Mouse (Mus musculus): ENCODE measurements around the gene Prom1.

Gene Prom1

DNA sequence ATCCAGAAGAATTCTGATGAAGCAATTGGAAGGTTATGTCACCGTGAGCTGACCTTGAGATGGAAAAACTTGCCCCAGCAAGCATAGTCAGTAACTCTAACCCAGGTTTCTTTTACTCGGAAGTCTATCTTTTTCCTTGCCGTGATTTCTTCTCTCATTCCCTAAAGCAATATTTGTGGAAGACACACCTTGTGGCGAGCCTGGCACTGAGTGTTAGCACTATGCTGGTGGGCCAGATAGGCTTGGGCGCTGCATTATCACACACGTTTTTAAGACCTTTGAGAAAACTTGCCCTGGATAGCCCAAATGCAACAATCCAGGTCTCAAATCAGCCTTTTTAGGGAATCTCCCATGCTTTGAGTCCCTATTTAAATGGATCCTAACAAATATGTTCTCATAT is 127.7 kb downstream of the Prom1 start:
- no peak for DNase-seq (ENCODE audit: low spot score)

DNA sequence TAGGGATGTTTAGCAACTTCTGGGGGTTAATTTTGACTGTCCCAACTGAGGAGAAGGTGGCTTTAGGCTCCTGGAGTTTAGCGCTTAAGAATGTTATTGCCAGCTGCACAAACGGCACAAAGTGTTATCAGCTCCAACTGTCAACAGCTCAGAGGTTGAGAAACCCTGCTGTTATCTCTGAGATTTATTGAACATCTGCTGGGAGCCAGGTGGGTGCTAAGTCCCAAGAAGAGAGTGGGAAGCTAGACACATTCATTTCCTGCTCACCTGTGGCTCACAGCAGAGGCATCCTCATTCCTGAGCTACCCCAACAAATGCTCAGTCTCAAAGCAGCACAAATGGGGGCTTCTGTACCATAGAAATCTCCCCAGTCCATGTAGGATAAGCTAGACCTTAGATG is 130.7 kb downstream of the Prom1 start:
- DNase-seq (ENCODE audit: low spot score): no peak

DNA sequence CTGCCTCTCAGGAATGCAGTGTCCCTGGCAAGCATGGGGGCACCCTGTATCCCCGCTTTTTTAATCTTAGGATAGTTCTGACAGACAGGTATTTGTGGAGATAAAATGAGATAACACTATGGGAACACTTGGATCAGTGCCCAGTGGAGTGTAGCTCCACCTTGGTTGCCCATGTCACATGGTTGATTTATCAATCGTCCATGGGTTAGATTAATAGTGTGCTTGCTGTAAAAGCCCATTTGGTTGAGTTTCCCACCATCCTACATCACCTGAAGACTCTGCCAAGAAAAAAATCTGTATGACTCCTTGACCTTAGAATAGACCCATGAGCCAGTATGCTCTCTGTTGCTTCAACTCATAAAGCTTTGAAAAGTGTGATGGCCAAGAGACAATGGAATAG is 131.3 kb downstream of the Prom1 start:
- no peak for DNase-seq (ENCODE audit: low spot score)

DNA sequence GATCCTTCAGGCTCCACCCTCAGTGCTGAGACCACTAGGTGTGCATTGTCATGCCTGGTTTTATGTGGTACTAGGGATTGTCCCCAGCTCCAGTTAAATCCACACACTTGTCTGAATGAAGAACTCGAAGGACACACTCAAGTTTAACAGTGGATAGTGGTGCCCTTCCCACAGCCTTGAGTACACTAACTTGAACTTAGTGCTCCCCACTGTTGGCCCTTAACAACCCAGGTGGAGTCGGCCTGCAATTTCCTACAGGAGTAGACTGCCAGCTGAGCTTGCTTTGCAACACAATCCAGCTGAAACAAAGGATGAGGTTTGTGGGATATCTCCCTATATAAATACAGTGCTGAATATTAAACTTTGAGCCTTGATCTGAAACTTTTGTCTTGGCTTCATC is 133.2 kb downstream of the Prom1 start:
- DNase-seq (ENCODE audit: low spot score): no peak

DNA sequence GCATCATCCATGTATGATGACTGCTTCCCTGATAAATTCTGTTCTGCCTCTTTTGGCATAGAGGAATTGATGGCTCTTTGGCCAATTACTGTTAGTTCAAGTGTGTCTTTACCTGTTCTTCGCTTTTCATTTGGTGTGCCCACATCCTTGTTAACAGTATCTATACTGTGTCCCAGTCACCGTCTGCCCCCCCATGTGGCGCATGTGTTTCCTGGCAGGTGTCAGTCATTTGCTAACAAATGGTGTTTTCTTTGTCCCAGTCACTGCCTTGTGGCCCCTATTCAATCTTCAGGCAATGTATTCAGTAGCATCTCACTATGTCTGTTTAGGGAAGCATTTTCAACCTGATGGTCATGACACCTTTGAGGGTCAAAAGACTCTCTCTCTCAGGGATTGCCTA is 140.8 kb downstream of the Prom1 start:
- no peak for DNase-seq (ENCODE audit: low spot score)

DNA sequence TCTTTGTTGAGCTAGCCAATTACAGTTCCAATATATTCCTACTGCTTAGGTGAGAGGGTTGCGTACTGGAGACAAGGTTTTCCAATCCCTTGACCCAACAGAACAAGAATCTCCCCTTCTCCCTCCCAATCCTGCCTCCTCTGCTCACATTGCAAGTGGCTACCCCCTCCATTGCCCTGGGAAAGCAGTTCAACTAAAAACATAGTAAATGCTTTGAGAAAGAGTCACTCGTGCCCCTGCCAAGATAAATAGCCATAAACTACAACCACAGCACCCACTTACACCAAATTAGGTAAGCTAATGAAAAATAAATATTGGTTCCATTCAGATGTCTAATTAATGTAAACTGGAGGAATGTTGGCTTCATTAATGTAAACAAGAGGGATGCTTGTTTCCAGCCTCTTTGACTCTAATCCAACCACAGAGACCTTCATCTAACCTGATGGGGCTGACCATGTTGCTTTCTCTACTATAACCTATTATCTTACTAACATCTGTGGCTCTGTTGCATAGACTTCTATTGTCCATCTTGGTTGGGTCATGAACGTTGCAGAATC is 141.9 kb downstream of the Prom1 start:
- DNase-seq (ENCODE audit: low spot score): no peak

DNA sequence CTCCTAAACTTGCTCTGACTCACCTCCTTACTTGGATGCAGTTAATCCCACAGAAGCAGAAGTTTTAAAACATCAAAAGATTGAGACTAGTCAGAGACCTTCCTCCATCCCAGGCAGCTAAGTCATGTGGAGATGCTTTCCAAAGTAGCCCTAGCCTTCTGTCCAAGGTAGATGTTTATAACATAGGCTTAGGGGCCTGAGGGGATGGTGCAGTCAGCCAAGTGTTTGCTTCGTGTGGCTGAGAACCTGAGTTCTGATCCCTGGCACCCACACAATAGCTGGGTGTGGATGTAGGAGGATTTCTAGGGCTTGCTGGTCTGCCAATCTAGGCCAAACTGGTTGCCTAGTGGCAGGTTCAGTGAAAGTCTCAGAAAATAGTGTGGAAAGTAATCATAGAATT is 148.6 kb downstream of the Prom1 start:
- no peak for DNase-seq (ENCODE audit: low spot score)

DNA sequence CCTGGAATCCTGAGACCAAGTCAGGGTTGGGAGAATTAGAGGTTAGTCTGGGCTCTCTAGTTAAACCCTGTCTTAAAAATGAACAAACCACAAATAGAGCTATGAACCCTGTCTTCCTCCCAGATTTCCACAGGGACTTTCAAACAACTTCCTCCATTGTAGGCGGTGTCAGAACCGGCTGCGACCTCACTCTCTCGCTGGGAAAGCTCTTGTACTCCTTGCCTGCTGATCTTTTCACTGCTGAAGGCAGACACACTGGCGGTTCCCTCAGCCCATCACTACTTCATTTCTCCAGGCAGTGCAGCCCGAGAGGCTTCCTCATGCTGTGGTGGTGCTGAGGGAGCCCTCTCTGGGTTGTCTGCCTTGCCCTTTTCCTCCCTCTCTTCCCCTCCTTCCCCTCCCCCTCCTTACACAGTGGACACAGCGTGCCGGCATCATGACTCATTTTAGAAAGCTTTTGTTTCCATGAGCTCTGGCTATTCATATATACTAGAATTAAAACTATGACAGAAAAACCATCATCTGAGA is 153.0 kb downstream of the Prom1 start:
- no peak for DNase-seq (ENCODE audit: low spot score)

DNA sequence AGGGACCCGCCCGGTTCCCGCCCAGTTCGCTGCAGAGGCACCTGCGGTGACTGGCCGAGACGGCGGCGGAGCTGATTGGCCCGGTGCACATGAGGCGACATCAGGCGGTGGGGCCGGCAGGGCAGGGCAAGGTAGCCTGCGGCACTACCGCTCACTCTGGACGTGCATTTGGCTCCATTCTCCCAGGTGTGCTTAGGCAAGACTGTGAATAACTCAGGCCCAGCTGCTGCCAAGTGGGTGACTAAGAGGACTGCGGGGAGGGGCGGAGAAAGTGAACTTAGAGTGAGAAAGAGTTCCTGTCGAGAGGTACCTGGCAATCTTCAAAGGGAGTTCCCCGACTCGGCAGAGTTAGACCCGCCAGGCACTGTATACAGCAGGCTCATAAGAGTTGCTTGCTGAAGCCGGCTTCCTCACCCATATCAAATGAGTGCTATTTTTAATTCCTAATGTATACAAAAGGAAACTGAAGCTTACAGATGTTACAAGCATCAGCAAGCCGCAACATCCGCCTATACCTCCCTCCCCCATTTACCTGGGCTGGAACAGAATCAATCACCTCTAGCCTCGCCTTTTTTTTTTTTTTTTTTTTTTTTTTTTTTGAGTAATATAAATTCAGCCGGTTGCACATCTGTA is 153.6 kb downstream of the Prom1 start:
- DNase-seq (ENCODE audit: low spot score): peak; percentile 26

DNA sequence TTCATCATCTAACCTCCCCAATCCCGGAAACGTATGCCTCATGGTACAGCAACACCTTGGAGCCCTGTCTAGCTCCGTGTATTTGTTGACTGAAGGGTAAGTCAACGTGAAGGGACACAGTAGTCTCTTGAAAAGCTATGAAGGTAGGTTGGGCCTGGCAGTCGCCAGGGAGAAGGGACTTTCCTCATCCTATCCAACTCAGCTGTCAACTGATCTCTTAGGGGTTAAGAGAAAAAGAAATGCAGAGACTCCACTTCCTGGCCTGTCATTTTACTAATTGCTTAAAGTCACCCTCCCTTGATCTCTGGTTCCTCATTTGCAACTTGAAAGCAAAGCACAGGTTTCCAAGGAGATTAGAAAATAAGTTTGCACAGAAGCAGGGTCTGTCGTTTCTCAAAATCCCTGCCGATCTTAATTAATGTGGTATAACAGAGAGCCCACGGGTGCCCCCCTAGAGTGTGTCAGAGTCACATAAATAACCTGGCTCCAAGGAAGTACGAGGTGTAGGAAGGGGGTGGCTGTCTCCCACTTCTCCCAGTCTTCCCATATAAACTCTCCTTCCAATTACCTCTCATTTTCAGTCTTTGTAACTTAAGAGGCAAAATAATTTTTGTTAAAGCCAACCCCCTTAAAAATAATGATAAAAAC is 154.4 kb downstream of the Prom1 start:
- no peak for DNase-seq (ENCODE audit: low spot score)

Data from urinary bladder, postnatal 10 days (tissue).